8 mouse cellular contexts compared by ENCODE assay signal in genomic region chr17:75551512-75552400, GRCm38 (mm10). TPM values are rescaled to one million over a fixed set of nuclear protein-coding genes. Genes with fewer than 3 reads are reported as not detected.
DNase-seq lines count a peak whose midpoint lies in the region; ATAC-seq lines count a peak whose summit lies in the region.

Gene Fam98a (minus strand): TSS chr17:75551946.

- peak within 1 kb of the TSS; percentile 64 for H3K4me3 ChIP-seq in hindbrain, embryonic 11.5 days (ENCODE audit: low read depth, low read length)

- peak within 1 kb of the TSS; percentile 54 for H3K4me2 ChIP-seq in hindbrain, embryonic 11.5 days (replicated peaks; ENCODE audit: low read depth, low read length)

- H3K9me3 ChIP-seq in hindbrain, embryonic 11.5 days (ENCODE audit: control insufficient read depth, low read length) = no peaks in the 10 kb centered on the region

- ATAC-seq in hindbrain, embryonic 11.5 days (ENCODE audit: low FRiP score) = peak; percentile 99

- peak within 1 kb of the TSS; percentile 80 for H3K9ac ChIP-seq in hindbrain, embryonic 11.5 days (ENCODE audit: low read depth, low read length)

- no peaks in the 10 kb centered on the region for H3K4me1 ChIP-seq in hindbrain, embryonic 11.5 days (replicated peaks; ENCODE audit: control insufficient read depth, insufficient read depth, low read length)

- DNase-seq in Muller cell, postnatal 12 days (ENCODE audit: inconsistent ontology term) = peak; percentile 99
- peak; percentile 99 for DNase-seq in cerebellum, adult 9-11 months
- DNase-seq in frontal cortex, adult 2 months (ENCODE audit: extremely low spot score in 1 of 2, low spot score in 1 of 2) = peak; percentile 95 to 98
- DNase-seq in hindbrain, embryonic 11.5 days (ENCODE audit: low spot score) = peak; percentile 99
- peak; percentile 97 to 98 for DNase-seq in layer of hippocampus, postnatal 10 days (ENCODE audit: low spot score in 2 of 2)
- DNase-seq in lung, postnatal 10 days = peak; percentile 99
- DNase-seq in ovary, postnatal 36 days (ENCODE audit: low spot score) = peak; percentile 98
- DNase-seq in thymus, postnatal 25 days = peak; percentile 97

- no peaks in the 10 kb centered on the region for H3K27me3 ChIP-seq in hindbrain, embryonic 11.5 days (ENCODE audit: control insufficient read depth, insufficient read depth, low read length)

- no peaks in the 10 kb centered on the region for H3K36me3 ChIP-seq in hindbrain, embryonic 11.5 days (ENCODE audit: control insufficient read depth, insufficient read depth, low read length)

- H3K27ac ChIP-seq in hindbrain, embryonic 11.5 days (ENCODE audit: low read depth, low read length) = no peak within 1 kb of the TSS

- WGBS in hindbrain, embryonic 11.5 days = under 1% methylated on average over 48 of the region's 56 CpGs

RNA-seq across cellular contexts. Expression of gene Fam98a, which starts in this region (rescaled TPM):
- polyA plus RNA-seq in frontal cortex, adult 2 months (2012; rRNA removed) = 48.0 and 48.5 TPM in 2 replicates
- polyA plus RNA-seq in hindbrain, embryonic 11.5 days (2014; fragmentation: Nextera tagmentation; extraction: Ambion mirVana) = 10.4 and 11.5 TPM in 2 replicates
- 10 to 100 TPM; 59.9 to 68.3 TPM for total RNA-seq in layer of hippocampus, postnatal 10 days (2021)
